8 mouse cellular contexts compared by ENCODE assay signal in genomic region chr1:127757164-127757545, GRCm38 (mm10). TPM values are rescaled to one million over a fixed set of nuclear protein-coding genes. Genes with fewer than 3 reads are reported as not detected.
"Had no signal": no experiment of that assay in that cellular context is flagged by ENCODE, and none has a peak within 500 bp of the region (broad histone marks: within the 10 kb centered on the region; RNA-seq: fewer than 3 reads in every experiment).

No protein-coding gene starts in this region.

RNA-seq across cellular contexts. Expression of gene Acmsd, which starts 27.9 kb away (rescaled TPM):
- total RNA-seq: layer of hippocampus, adult 18-20 months; layer of hippocampus, postnatal 14 days; left cerebral cortex, adult 8-10 months; left cerebral cortex, postnatal 14 days; left cerebral cortex, postnatal 4 days had no signal
- polyA plus RNA-seq: neural tube, embryonic 12.5 days; neural tube, embryonic 15.5 days; stomach, postnatal 0 days had no signal
